Mouse (Mus musculus): ENCODE measurements around the gene Lrmda. TPM values are rescaled to one million over a fixed set of nuclear protein-coding genes. Genes with fewer than 3 reads are reported as not detected.

The Lrmda gene
- polyA plus RNA-seq, 1 experiment from 2014 or later: 1.8 TPM

- no peaks in the 10 kb centered on the region for H3K27me3 ChIP-seq (replicated peaks; ENCODE audit: control insufficient read depth, insufficient read depth, low read length)
- H3K4me3 ChIP-seq (ENCODE audit: low read depth, low read length): no peak overlapping the region
- WGBS: 58% methylated on average over 4 of the region's 4 CpGs
- no peaks in the 10 kb centered on the region for H3K9me3 ChIP-seq (ENCODE audit: control insufficient read depth)
- H3K4me1 ChIP-seq (replicated peaks; ENCODE audit: control insufficient read depth, insufficient read depth, low read length): no peaks in the 10 kb centered on the region
- H3K9ac ChIP-seq (ENCODE audit: low read depth, low read length): no peak overlapping the region
- H3K36me3 ChIP-seq (ENCODE audit: control insufficient read depth, insufficient read depth): no peaks in the 10 kb centered on the region
- no peak for ATAC-seq
- TF ChIP-seq CTCF (IDR thresholded peaks at IDR 0.05; ENCODE audit: low read depth): no peak
- H3K4me2 ChIP-seq (replicated peaks; ENCODE audit: low read depth): no peak overlapping the region
- no peak overlapping the region for H3K27ac ChIP-seq (ENCODE audit: low read depth, low read length)
These were observed 676.4 kb downstream of the Lrmda start for GRCm38 (mm10) chr14:22695931-22696365.

GRCm38 (mm10) chr14:22700236-22700635 is 680.7 kb downstream of the Lrmda start:
- ATAC-seq: no peak
- H3K36me3 ChIP-seq (ENCODE audit: control insufficient read depth, insufficient read depth): no peaks in the 10 kb centered on the region
- TF ChIP-seq CTCF (IDR thresholded peaks at IDR 0.05; ENCODE audit: low read depth): no peak
- H3K9me3 ChIP-seq (ENCODE audit: control insufficient read depth): no peaks in the 10 kb centered on the region
- no peak overlapping the region for H3K27ac ChIP-seq (ENCODE audit: low read depth, low read length)
- H3K27me3 ChIP-seq (replicated peaks; ENCODE audit: control insufficient read depth, insufficient read depth, low read length): no peaks in the 10 kb centered on the region
- no peak overlapping the region for H3K4me3 ChIP-seq (ENCODE audit: low read depth, low read length)
- no peak overlapping the region for H3K4me2 ChIP-seq (replicated peaks; ENCODE audit: low read depth)
- no peaks in the 10 kb centered on the region for H3K4me1 ChIP-seq (replicated peaks; ENCODE audit: control insufficient read depth, insufficient read depth, low read length)
- WGBS: 91% methylated on average over 1 of the region's 1 CpGs
- H3K9ac ChIP-seq (ENCODE audit: low read depth, low read length): no peak overlapping the region

GRCm38 (mm10) chr14:22700690-22701089 is 681.2 kb downstream of the Lrmda start:
- H3K27me3 ChIP-seq (replicated peaks; ENCODE audit: control insufficient read depth, insufficient read depth, low read length): no peaks in the 10 kb centered on the region
- ATAC-seq: no peak
- no peaks in the 10 kb centered on the region for H3K4me1 ChIP-seq (replicated peaks; ENCODE audit: control insufficient read depth, insufficient read depth, low read length)
- H3K9me3 ChIP-seq (ENCODE audit: control insufficient read depth): no peaks in the 10 kb centered on the region
- no peak overlapping the region for H3K27ac ChIP-seq (ENCODE audit: low read depth, low read length)
- H3K4me3 ChIP-seq (ENCODE audit: low read depth, low read length): no peak overlapping the region
- WGBS: 73% methylated on average over 2 of the region's 2 CpGs
- no peak for TF ChIP-seq CTCF (IDR thresholded peaks at IDR 0.05; ENCODE audit: low read depth)
- H3K4me2 ChIP-seq (replicated peaks; ENCODE audit: low read depth): no peak overlapping the region
- no peak overlapping the region for H3K9ac ChIP-seq (ENCODE audit: low read depth, low read length)
- no peaks in the 10 kb centered on the region for H3K36me3 ChIP-seq (ENCODE audit: control insufficient read depth, insufficient read depth)

- H3K4me3 ChIP-seq (ENCODE audit: low read depth, low read length): no peak overlapping the region
- TF ChIP-seq CTCF (IDR thresholded peaks at IDR 0.05; ENCODE audit: low read depth): no peak
- H3K27ac ChIP-seq (ENCODE audit: low read depth, low read length): no peak overlapping the region
- H3K36me3 ChIP-seq (ENCODE audit: control insufficient read depth, insufficient read depth): no peaks in the 10 kb centered on the region
- H3K27me3 ChIP-seq (replicated peaks; ENCODE audit: control insufficient read depth, insufficient read depth, low read length): no peaks in the 10 kb centered on the region
- ATAC-seq: no peak
- 80% methylated on average over 9 of the region's 9 CpGs for WGBS
- no peak overlapping the region for H3K4me2 ChIP-seq (replicated peaks; ENCODE audit: low read depth)
- no peaks in the 10 kb centered on the region for H3K4me1 ChIP-seq (replicated peaks; ENCODE audit: control insufficient read depth, insufficient read depth, low read length)
- no peak overlapping the region for H3K9ac ChIP-seq (ENCODE audit: low read depth, low read length)
- no peaks in the 10 kb centered on the region for H3K9me3 ChIP-seq (ENCODE audit: control insufficient read depth)
These were observed 688.6 kb downstream of the Lrmda start for GRCm38 (mm10) chr14:22707958-22708701.

GRCm38 (mm10) chr14:22710071-22710661 is 690.7 kb downstream of the Lrmda start:
- Histone ChIP-seq H3K4me2 (replicated peaks; ENCODE audit: low read depth) (no peak overlapping the region), H3K27me3 (replicated peaks; ENCODE audit: control insufficient read depth, insufficient read depth, low read length) (no peaks in the 10 kb centered on the region), H3K4me1 (replicated peaks; ENCODE audit: control insufficient read depth, insufficient read depth, low read length) (no peaks in the 10 kb centered on the region), H3K36me3 (ENCODE audit: control insufficient read depth, insufficient read depth) (no peaks in the 10 kb centered on the region), H3K9ac (ENCODE audit: low read depth, low read length) (no peak overlapping the region), H3K27ac (ENCODE audit: low read depth, low read length) (no peak overlapping the region), H3K9me3 (ENCODE audit: control insufficient read depth) (no peaks in the 10 kb centered on the region), H3K4me3 (ENCODE audit: low read depth, low read length) (no peak overlapping the region)
- no peak for ATAC-seq
- WGBS: 54% methylated on average over 6 of the region's 6 CpGs
- no peak for TF ChIP-seq CTCF (IDR thresholded peaks at IDR 0.05; ENCODE audit: low read depth)

- H3K27ac ChIP-seq (ENCODE audit: low read depth, low read length): no peak overlapping the region
- H3K9me3 ChIP-seq (ENCODE audit: control insufficient read depth): no peaks in the 10 kb centered on the region
- H3K36me3 ChIP-seq (ENCODE audit: control insufficient read depth, insufficient read depth): no peaks in the 10 kb centered on the region
- H3K9ac ChIP-seq (ENCODE audit: low read depth, low read length): no peak overlapping the region
- no peaks in the 10 kb centered on the region for H3K4me1 ChIP-seq (replicated peaks; ENCODE audit: control insufficient read depth, insufficient read depth, low read length)
- no peak for ATAC-seq
- H3K4me3 ChIP-seq (ENCODE audit: low read depth, low read length): no peak overlapping the region
- no peaks in the 10 kb centered on the region for H3K27me3 ChIP-seq (replicated peaks; ENCODE audit: control insufficient read depth, insufficient read depth, low read length)
- H3K4me2 ChIP-seq (replicated peaks; ENCODE audit: low read depth): no peak overlapping the region
- no peak for TF ChIP-seq CTCF (IDR thresholded peaks at IDR 0.05; ENCODE audit: low read depth)
These were observed 692.9 kb downstream of the Lrmda start for GRCm38 (mm10) chr14:22712388-22712787.

All from intestine, postnatal 0 days (tissue).